Mouse (Mus musculus) CH12.LX (cell line): ENCODE data around the gene Zpr1. TPM values are rescaled to one million over a fixed set of nuclear protein-coding genes. Genes with fewer than 3 reads are reported as not detected.

Source experiments
- DNase-seq: peaks from one replicate; pipeline ENCODE4 v3.0.0-alpha.2; 2013; ENCODE audit errors: extremely low read depth
- H3K27ac ChIP-seq: 2 replicates; pipeline ENCODE4 v1.5.1; 2012; ENCODE audit warnings: low read depth, mild to moderate bottlenecking, control low read depth, moderate library complexity; ENCODE audit not compliant: insufficient read depth
- H3K27me3 ChIP-seq: replicated peaks from 2 replicates; pipeline ENCODE3; 2012; ENCODE audit warnings: inconsistent platforms
- H3K36me3 ChIP-seq, 2 experiments: replicated peaks in 1 of 2; 2 replicates each; pipeline versions ENCODE3 to v1.6.1; 2012; ENCODE audit warnings: inconsistent platforms in 1 of 2, low read length in 1 of 2, mild to moderate bottlenecking in 1 of 2, mixed read lengths in 1 of 2, moderate library complexity in 1 of 2; ENCODE audit not compliant: control insufficient read depth in 1 of 2, insufficient read depth in 1 of 2
- H3K4me1 ChIP-seq, 2 experiments: 2 replicates each; pipeline ENCODE4 v1.6.1; 2012; ENCODE audit warnings: inconsistent platforms in 1 of 2, moderate library complexity in 1 of 2; ENCODE audit not compliant: insufficient read depth in 2 of 2, control insufficient read depth in 1 of 2
- H3K4me2 ChIP-seq: 2 replicates; pipeline ENCODE4 v1.6.1; 2012; ENCODE audit warnings: low read depth, mild to moderate bottlenecking, control low read depth; ENCODE audit not compliant: poor library complexity, insufficient read depth, severe bottlenecking
- H3K4me3 ChIP-seq, 3 experiments: fragments of 150-350 bp in 1 of 3; sonication (generic) in 1 of 3; replicated peaks in 1 of 3; 2 replicates each; pipeline versions ENCODE3 to v1.5.1; 2011 to 2012; ENCODE audit warnings: low read depth in 2 of 3, low read length in 2 of 3, mild to moderate bottlenecking in 2 of 3, moderate library complexity in 2 of 3, control low read depth in 1 of 3, improper control_type of control experiment in 1 of 3, inconsistent platforms in 1 of 3, mixed read lengths in 1 of 3; ENCODE audit not compliant: poor library complexity in 1 of 3
- H3K79me2 ChIP-seq: replicated peaks from 2 replicates; pipeline ENCODE4 v1.6.1; 2012; ENCODE audit warnings: mild to moderate bottlenecking, moderate library complexity; ENCODE audit not compliant: control insufficient read depth, poor library complexity, insufficient read depth, severe bottlenecking; ENCODE audit errors: extremely low read depth
- H3K9ac ChIP-seq: 2 replicates; pipeline ENCODE4 v1.6.1; 2012; ENCODE audit warnings: low read depth, mild to moderate bottlenecking, control low read depth, moderate library complexity; ENCODE audit not compliant: insufficient read depth
- H3K9me3 ChIP-seq: replicated peaks from 2 replicates; pipeline ENCODE3; 2012; ENCODE audit warnings: low read length, inconsistent platforms, mixed read lengths
- CHD1 ChIP-seq: IDR thresholded peaks from 2 replicates; pipeline ENCODE4 v1.6.1; 2012; ENCODE audit warnings: low read depth, low read length, improper control_type of control experiment, inconsistent platforms
- CHD2 ChIP-seq: IDR thresholded peaks from 2 replicates; pipeline ENCODE4 v1.6.1; 2011; ENCODE audit warnings: low read length, improper control_type of control experiment
- CTCF ChIP-seq, 2 experiments: IDR thresholded peaks in 1 of 2; conservative IDR thresholded peaks in 1 of 2; 2 replicates each; pipeline ENCODE4 v1.5.1; 2011 to 2012; ENCODE audit warnings: low read depth in 2 of 2, low read length in 2 of 2, improper control_type of control experiment in 1 of 2, inconsistent platforms in 1 of 2, mild to moderate bottlenecking in 1 of 2, moderate library complexity in 1 of 2
- E2F4 ChIP-seq: IDR thresholded peaks from 2 replicates; pipeline ENCODE4 v1.6.1; 2011; ENCODE audit warnings: low read depth, low read length, improper control_type of control experiment; ENCODE audit not compliant: insufficient replicate concordance
- EP300 ChIP-seq: IDR thresholded peaks from 2 replicates; pipeline ENCODE4 v1.6.1; 2011; ENCODE audit warnings: low read length, improper control_type of control experiment
- ETS1 ChIP-seq: conservative IDR thresholded peaks from 2 replicates; pipeline ENCODE4 v1.6.1; 2012; ENCODE audit warnings: low read depth, mild to moderate bottlenecking, inconsistent platforms, low read length, improper control_type of control experiment, moderate library complexity
- JUN ChIP-seq: IDR thresholded peaks from 2 replicates; pipeline ENCODE4 v1.6.1; 2011; ENCODE audit warnings: low read depth, mild to moderate bottlenecking, low read length, improper control_type of control experiment, moderate library complexity; ENCODE audit not compliant: insufficient read depth
- MXI1 ChIP-seq: IDR thresholded peaks from 2 replicates; pipeline ENCODE4 v1.6.1; 2011; ENCODE audit warnings: mild to moderate bottlenecking, low read depth, low read length, improper control_type of control experiment
- NELFE ChIP-seq: IDR thresholded peaks from 2 replicates; pipeline ENCODE4 v1.6.1; 2011; ENCODE audit warnings: low read depth, low read length, improper control_type of control experiment
- NRF1 ChIP-seq: IDR thresholded peaks from 2 replicates; pipeline ENCODE4 v1.6.1; 2014; ENCODE audit warnings: low read depth, mild to moderate bottlenecking, inconsistent platforms, low read length, improper control_type of control experiment, moderate library complexity
- PAX5 ChIP-seq: IDR thresholded peaks from 2 replicates; pipeline ENCODE4 v1.6.1; 2012; ENCODE audit warnings: low read length, inconsistent platforms, mixed read lengths
- POLR2A ChIP-seq: IDR thresholded peaks from 2 replicates; pipeline ENCODE4 v1.6.1; 2011; ENCODE audit warnings: low read depth, mild to moderate bottlenecking, improper control_type of control experiment, low read length
- POLR2AphosphoS2 ChIP-seq: IDR thresholded peaks from 2 replicates; pipeline ENCODE4 v1.6.1; 2011; ENCODE audit warnings: low read depth, low read length, improper control_type of control experiment
- SIN3A ChIP-seq: IDR thresholded peaks from 2 replicates; pipeline ENCODE4 v1.6.1; 2012; ENCODE audit warnings: low read length, improper control_type of control experiment, inconsistent platforms
- SMC3 ChIP-seq: IDR thresholded peaks from 2 replicates; pipeline ENCODE4 v1.6.1; 2011; ENCODE audit warnings: low read depth, low read length, improper control_type of control experiment
- TBP ChIP-seq: conservative IDR thresholded peaks from 2 replicates; pipeline ENCODE4 v1.6.1; 2011; ENCODE audit warnings: low read depth, low read length, improper control_type of control experiment
- UBTF ChIP-seq: IDR thresholded peaks from 2 replicates; pipeline ENCODE4 v1.6.1; 2012; ENCODE audit warnings: low read depth, mild to moderate bottlenecking, inconsistent platforms, low read length, improper control_type of control experiment, moderate library complexity
- USF2 ChIP-seq: conservative IDR thresholded peaks from 2 replicates; pipeline ENCODE4 v1.6.1; 2011; ENCODE audit warnings: low read depth, low read length, improper control_type of control experiment
- ZKSCAN1 ChIP-seq: IDR thresholded peaks from 2 replicates; pipeline ENCODE4 v1.6.1; 2012; ENCODE audit warnings: low read depth, inconsistent platforms, low read length, improper control_type of control experiment, borderline replicate concordance
- ZMIZ1 ChIP-seq: IDR thresholded peaks from 2 replicates; pipeline ENCODE4 v1.6.1; 2012; ENCODE audit warnings: low read depth, mild to moderate bottlenecking, inconsistent platforms, low read length, improper control_type of control experiment
- dilution Hi-C: fragments of 300-500 bp; cut with MboI; formaldehyde crosslinking; loops from 2 replicates; pipeline ENCODE4 v1.14.3; 2020; ENCODE audit warnings: low sequenced_read_pairs; ENCODE audit not compliant: extremely low pct_unique_long_range_greater_than_20kb, extremely low pct_ligation_motif_present
- in situ Hi-C: fragments of 300-500 bp; cut with MboI; formaldehyde crosslinking; loops from 3 replicates; pipeline ENCODE4 v1.14.3; 2019; ENCODE audit warnings: low sequenced_read_pairs, low pct_ligation_motif_present, low pct_unique_long_range_greater_than_20kb, mixed read lengths
- polyA plus RNA-seq: library from polyadenylated mRNA; unstranded; fragments of >175 nt; gene quantifications from 2 replicates; pipeline ENCODE4 v1.2.1, GENCODE M21; 2012; ENCODE audit warnings: low read depth; ENCODE audit not compliant: insufficient read length
- total RNA-seq, 2 experiments: library from RNA; depleted of rRNA; stranded (reverse); fragments of 300-350 nt in 1 of 2; fragments of >200 nt in 1 of 2; gene quantifications; 2 replicates each; pipeline ENCODE4 v1.2.3; 2012 to 2014

Gene Zpr1
- total and polyA plus RNA-seq, 3 experiments, result 46.0 to 108 (median 66.8) TPM

- Histone ChIP-seq H3K27ac (no peak overlapping the region), H3K4me2 (no peak overlapping the region)
- TF ChIP-seq TBP (no peak), ZMIZ1 (no peak), CHD2 (no peak), CHD1 (no peak), CTCF (conservative IDR thresholded peaks at IDR 0.05 in 1 of 2, IDR thresholded peaks at IDR 0.05 in 1 of 2; ENCODE audit: low read depth in 2 of 2, low read length in 2 of 2) (no peak), ZKSCAN1 (no peak), ETS1 (no peak), NELFE (no peak), POLR2A (no peak), SMC3 (no peak)
- TF ChIP-seq, all 38 proteins: peak for 0
- no peak overlapping the region for H3K9ac ChIP-seq
- no peaks in the 10 kb centered on the region for H3K79me2 ChIP-seq
- no peaks in the 10 kb centered on the region; a peak in 1 of 4 replicates for H3K4me1 ChIP-seq
- H3K4me3 ChIP-seq, result no peak overlapping the region
- DNase-seq, result no peak
- in situ Hi-C loops, result no loop called here
- H3K9me3 ChIP-seq, result no peaks in the 10 kb centered on the region
- peaks cover 33% of the 10 kb centered on the region for H3K27me3 ChIP-seq
- dilution Hi-C loops, result no loop called here
- H3K36me3 ChIP-seq, result no peaks in the 10 kb centered on the region
Measured at GRCm38 (mm10) chr9:46238850-46239249, 34.0 kb upstream of the Zpr1 start.

GRCm38 (mm10) chr9:46240526-46241153 is 32.2 kb upstream of the Zpr1 start, which contains the start of gene Apoa4:
Gene Apoa4, plus strand, starts transcription at chr9:46240696.
- no peaks in the 10 kb centered on the region for H3K79me2 ChIP-seq
- no peaks in the 10 kb centered on the region; a peak in 1 of 4 replicates for H3K4me1 ChIP-seq
- H3K4me2 ChIP-seq, result no peak within 1 kb of the TSS
- DNase-seq, result no peak
- H3K4me3 ChIP-seq, result no peak within 1 kb of the TSS
- H3K27me3 ChIP-seq, result peaks cover 28% of the 10 kb centered on the region
- no peak for TF ChIP-seq TBP
- no peak for TF ChIP-seq USF2
- no peak for TF ChIP-seq JUN
- TF ChIP-seq POLR2AphosphoS2, result no peak
- TF ChIP-seq MXI1, result no peak
- TF ChIP-seq UBTF, result no peak
- no peak for TF ChIP-seq PAX5
- TF ChIP-seq NRF1, result no peak
- no peak for TF ChIP-seq SIN3A
- TF ChIP-seq EP300, result no peak
- TF ChIP-seq ZMIZ1, result no peak
- no peak for TF ChIP-seq E2F4
- TF ChIP-seq SMC3, result no peak
- H3K27ac ChIP-seq, result no peak within 1 kb of the TSS
- H3K9me3 ChIP-seq, result no peaks in the 10 kb centered on the region
- dilution Hi-C loops (no loop called here), in situ Hi-C loops (loop anchor here (10.0 kb wide), 1 partner anchor 246 kb away; no protein-coding TSS in a partner anchor)
- H3K36me3 ChIP-seq, result no peaks in the 10 kb centered on the region
- H3K9ac ChIP-seq, result no peak within 1 kb of the TSS
